Mouse (Mus musculus) inflammation-experienced regulatory T-cells, adult 6 months (primary cell): ENCODE data around the gene Uqcrc1. TPM values are rescaled to one million over a fixed set of nuclear protein-coding genes. Genes with fewer than 3 reads are reported as not detected.

Experiments used
- ATAC-seq: one replicate; pipeline ENCODE4 v1.8.0; 2017
- polyA plus RNA-seq, 3 experiments: library from polyadenylated mRNA; unstranded; fragments of 100-300 nt; shearing (Covaris generic); gene quantifications; one replicate each; pipeline ENCODE4 v1.2.1; 2017

Uqcrc1 gene
- 100 to 1,000 TPM; 187 to 203 (median 188) TPM for polyA plus RNA-seq

- ATAC-seq = peak; percentile 95
Measured at GRCm38 (mm10) chr9:108936418-108937364, at the start of gene Uqcrc1. Gene Uqcrc1, plus strand, starts transcription at chr9:108936633.

GRCm38 (mm10) chr9:108912308-108912707, 24.1 kb upstream of the Uqcrc1 start:
- ATAC-seq = no peak

GRCm38 (mm10) chr9:108913161-108913560, 23.3 kb upstream of the Uqcrc1 start:
- no peak for ATAC-seq

- no peak for ATAC-seq
Measured at GRCm38 (mm10) chr9:108913621-108914020, 22.8 kb upstream of the Uqcrc1 start.

GRCm38 (mm10) chr9:108914491-108914890, 21.9 kb upstream of the Uqcrc1 start, which contains the start of gene Tmem89:
Gene Tmem89, plus strand, starts transcription at chr9:108914619.
- ATAC-seq = no peak

- ATAC-seq = no peak
Measured at GRCm38 (mm10) chr9:108925897-108926296, 10.5 kb upstream of the Uqcrc1 start.

- no peak for ATAC-seq
Measured at GRCm38 (mm10) chr9:108928424-108928823, 8.0 kb upstream of the Uqcrc1 start.

GRCm38 (mm10) chr9:108935991-108936390, 442 bp upstream of the Uqcrc1 start:
- ATAC-seq = no peak

GRCm38 (mm10) chr9:108945111-108945510, 8.7 kb downstream of the Uqcrc1 start:
- no peak for ATAC-seq

GRCm38 (mm10) chr9:108945608-108946007, 9.2 kb downstream of the Uqcrc1 start:
- no peak for ATAC-seq

- no peak for ATAC-seq
Measured at GRCm38 (mm10) chr9:108949231-108949966, 13.0 kb downstream of the Uqcrc1 start.

GRCm38 (mm10) chr9:108949967-108950728, 13.7 kb downstream of the Uqcrc1 start:
- ATAC-seq = no peak

- ATAC-seq = no peak
Measured at GRCm38 (mm10) chr9:108953081-108953636, 16.7 kb downstream of the Uqcrc1 start, which contains the start of gene Col7a1. Gene Col7a1, plus strand, starts transcription at chr9:108953586.

- ATAC-seq = no peak
Measured at GRCm38 (mm10) chr9:108955241-108955640, 18.8 kb downstream of the Uqcrc1 start.

GRCm38 (mm10) chr9:108955846-108956245, 19.4 kb downstream of the Uqcrc1 start:
- ATAC-seq = no peak

GRCm38 (mm10) chr9:108963577-108963976, 27.1 kb downstream of the Uqcrc1 start:
- no peak for ATAC-seq

- no peak for ATAC-seq
Measured at GRCm38 (mm10) chr9:108964338-108964737, 27.9 kb downstream of the Uqcrc1 start.

GRCm38 (mm10) chr9:108970623-108971022, 34.2 kb downstream of the Uqcrc1 start:
- ATAC-seq = no peak

GRCm38 (mm10) chr9:108976483-108976882, 40.0 kb downstream of the Uqcrc1 start:
- ATAC-seq = no peak

- ATAC-seq = no peak
Measured at GRCm38 (mm10) chr9:108977966-108978365, 41.5 kb downstream of the Uqcrc1 start.

GRCm38 (mm10) chr9:108982498-108982897, 46.1 kb downstream of the Uqcrc1 start:
- ATAC-seq = no peak

GRCm38 (mm10) chr9:108983209-108983608, 46.8 kb downstream of the Uqcrc1 start:
- ATAC-seq = no peak
